Mouse (Mus musculus): ENCODE measurements around the gene Slc9a3r2. TPM values are rescaled to one million over a fixed set of nuclear protein-coding genes. Genes with fewer than 3 reads are reported as not detected.
A peak's percentile ranks its signal among the peaks of the same experiment; 100 is the strongest.

The Slc9a3r2 gene
- polyA plus RNA-seq, 2 experiments = 5.5 to 8.1 TPM

DNA sequence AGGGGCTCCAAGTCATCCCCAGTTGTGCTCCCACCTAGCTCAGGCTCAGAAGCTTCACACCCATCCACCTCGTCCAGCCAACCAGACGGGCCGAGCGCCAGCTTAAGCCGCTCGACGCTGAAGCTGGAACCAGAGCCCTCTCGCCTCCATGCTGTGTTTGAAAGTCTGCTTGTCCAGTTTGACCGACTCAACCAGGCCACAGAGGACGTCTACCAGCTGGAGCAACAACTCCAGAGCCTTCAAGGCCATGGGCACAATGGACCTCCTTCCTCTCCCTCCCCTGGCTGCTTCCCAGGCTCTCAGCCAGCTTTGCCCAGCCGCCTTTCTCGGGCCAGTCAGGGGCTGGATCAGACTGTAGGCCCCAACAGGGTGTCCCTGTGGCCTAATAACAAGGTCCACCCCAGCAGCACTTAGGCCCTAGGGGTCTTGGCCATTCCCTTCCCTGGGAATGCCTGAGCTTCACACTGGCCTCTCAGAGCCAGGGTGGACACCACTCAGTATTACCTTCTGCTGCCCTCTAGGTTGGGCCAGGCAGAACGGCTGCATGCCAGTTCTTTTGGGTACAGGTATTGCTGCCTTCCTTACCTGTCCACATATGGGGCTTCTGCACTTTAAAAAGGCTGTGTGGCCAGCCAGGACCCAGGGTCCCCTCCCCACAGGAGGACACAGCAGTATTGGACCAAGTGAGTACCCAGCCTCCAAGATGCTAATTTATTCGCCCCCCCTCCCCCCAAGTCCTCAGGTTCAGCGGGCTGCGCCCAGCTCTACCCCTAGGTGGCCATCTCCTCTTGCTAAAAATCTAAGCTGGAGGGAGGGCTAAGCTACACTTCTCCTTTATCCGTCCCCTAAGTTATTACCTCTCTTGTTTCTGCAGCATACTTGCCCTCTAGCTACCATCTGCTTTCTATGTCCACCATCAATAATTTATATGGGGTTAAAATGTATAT is 54.7 kb downstream of the Slc9a3r2 start:
- peaks cover 12% of the 10 kb centered on the region; the same call in 1 of the 2 replicates for H3K36me3 ChIP-seq (replicated peaks; ENCODE audit: control insufficient read depth, insufficient read depth, low read depth)

DNA sequence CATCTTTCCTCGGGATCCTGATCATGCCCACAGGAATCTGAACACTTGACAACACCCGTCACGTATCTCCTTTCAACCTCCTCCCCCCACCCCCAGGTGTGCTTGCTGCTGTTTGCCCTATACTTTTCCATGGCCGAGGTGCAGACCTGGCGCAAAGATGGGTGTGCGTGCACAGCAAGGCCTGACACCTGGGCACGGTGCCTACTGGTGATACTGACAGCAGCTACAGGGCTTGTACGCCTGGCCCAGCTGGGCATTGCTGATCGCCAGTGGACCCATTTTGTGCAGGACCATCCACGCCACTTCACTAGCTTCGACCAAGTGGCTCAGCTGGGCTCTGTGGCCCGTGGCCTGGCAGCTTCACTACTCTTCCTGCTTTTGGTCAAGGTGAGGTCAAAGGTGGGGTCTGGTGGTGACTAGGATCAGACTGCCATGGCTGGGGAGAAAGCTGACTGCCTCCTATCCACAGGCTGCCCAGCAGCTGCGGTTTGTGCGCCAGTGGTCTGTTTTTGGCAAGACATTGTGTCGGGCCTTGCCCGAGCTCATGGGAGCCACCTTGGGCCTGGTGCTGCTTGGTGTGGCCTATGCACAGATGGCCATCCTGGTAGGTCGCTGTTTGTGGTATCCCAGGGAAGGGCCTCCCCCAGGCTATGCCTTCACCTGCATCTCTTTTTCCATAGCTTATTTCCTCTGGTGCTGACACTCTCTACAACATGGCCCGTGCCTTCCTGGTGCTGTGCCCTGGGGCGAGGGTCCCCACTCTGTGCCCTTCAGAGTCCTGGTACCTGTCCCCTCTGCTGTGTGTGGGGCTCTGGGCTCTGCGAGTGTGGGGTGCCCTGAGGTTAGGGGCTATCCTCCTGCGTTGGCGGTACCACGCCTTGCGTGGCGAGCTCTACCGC is 55.9 kb downstream of the Slc9a3r2 start:
- ATAC-seq (ENCODE audit: insufficient read depth) (no peak), DNase-seq (ENCODE audit: low read depth in 3 of 3, low spot score in 3 of 3) (no peak)
- H3K9ac ChIP-seq (replicated peaks) = no peak overlapping the region
- no peaks in the 10 kb centered on the region for H3K9me3 ChIP-seq (ENCODE audit: control insufficient read depth, low read length)
- peaks cover 12% of the 10 kb centered on the region; the same call in 1 of the 2 replicates for H3K36me3 ChIP-seq (replicated peaks; ENCODE audit: control insufficient read depth, insufficient read depth, low read depth)
- no peaks in the 10 kb centered on the region for H3K27me3 ChIP-seq (ENCODE audit: control insufficient read depth, insufficient read depth, low read length)
- WGBS (ENCODE audit: insufficient replicate concordance) = 79% methylated on average over 26 of the region's 26 CpGs
- TF ChIP-seq EP300 (IDR thresholded peaks at IDR 0.05; ENCODE audit: low read depth) = no peak
- TF ChIP-seq CTCF (IDR thresholded peaks at IDR 0.05; ENCODE audit: low read depth) = no peak
- H3K4me3 ChIP-seq (ENCODE audit: insufficient read depth in 1 of 2, low read depth in 2 of 2, low read length in 2 of 2) = no peak overlapping the region
- no peak overlapping the region for H3K4me2 ChIP-seq (ENCODE audit: low read depth)
- H3K27ac ChIP-seq = no peak overlapping the region
- no peaks in the 10 kb centered on the region for H3K4me1 ChIP-seq (replicated peaks; ENCODE audit: control insufficient read depth in 2 of 2, insufficient read depth in 2 of 2, low read length in 1 of 2)

More for the DNA sequence above, 54.7 kb downstream of the Slc9a3r2 start:
- no peak overlapping the region for H3K4me3 ChIP-seq (ENCODE audit: insufficient read depth in 1 of 2, low read depth in 2 of 2, low read length in 2 of 2)
- H3K4me2 ChIP-seq (ENCODE audit: low read depth) = no peak overlapping the region
- no peaks in the 10 kb centered on the region for H3K27me3 ChIP-seq (ENCODE audit: control insufficient read depth, insufficient read depth, low read length)
- no peaks in the 10 kb centered on the region for H3K4me1 ChIP-seq (replicated peaks; ENCODE audit: control insufficient read depth in 2 of 2, insufficient read depth in 2 of 2, low read length in 1 of 2)
- no peaks in the 10 kb centered on the region for H3K9me3 ChIP-seq (ENCODE audit: control insufficient read depth, low read length)
- H3K27ac ChIP-seq = no peak overlapping the region
- TF ChIP-seq CTCF (IDR thresholded peaks at IDR 0.05; ENCODE audit: low read depth) (peak; percentile 47), EP300 (IDR thresholded peaks at IDR 0.05; ENCODE audit: low read depth) (no peak)
- WGBS (ENCODE audit: insufficient replicate concordance) = 79% methylated on average over 17 of the region's 17 CpGs
- ATAC-seq (ENCODE audit: insufficient read depth) = no peak
- H3K9ac ChIP-seq (replicated peaks) = no peak overlapping the region
- DNase-seq (ENCODE audit: low read depth in 3 of 3, low spot score in 3 of 3) = no peak

DNA sequence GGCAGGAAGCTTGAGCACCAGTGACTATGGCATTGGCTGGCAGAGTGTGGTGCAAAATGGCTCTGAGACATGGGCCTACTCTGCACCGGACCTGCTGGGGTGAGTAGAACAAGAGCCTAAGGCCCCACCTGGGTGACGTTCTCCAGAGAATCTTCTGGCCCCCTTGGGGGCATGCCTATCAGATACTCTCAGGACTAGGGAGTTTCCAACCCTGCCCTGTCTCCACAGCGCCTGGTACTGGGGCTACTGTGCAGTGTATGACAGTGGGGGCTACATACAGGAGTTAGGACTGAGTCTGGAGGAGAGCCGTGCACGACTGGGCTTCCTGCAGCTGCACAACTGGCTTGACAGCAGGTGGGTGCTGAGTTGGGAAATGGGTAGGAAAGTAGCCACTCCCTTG is 56.9 kb downstream of the Slc9a3r2 start:
- no peak overlapping the region for H3K4me2 ChIP-seq (ENCODE audit: low read depth)
- DNase-seq (ENCODE audit: low read depth in 3 of 3, low spot score in 3 of 3) = no peak
- peaks cover 12% of the 10 kb centered on the region; the same call in 1 of the 2 replicates for H3K36me3 ChIP-seq (replicated peaks; ENCODE audit: control insufficient read depth, insufficient read depth, low read depth)
- H3K27ac ChIP-seq = no peak overlapping the region
- H3K9ac ChIP-seq (replicated peaks) = no peak overlapping the region
- no peak overlapping the region for H3K4me3 ChIP-seq (ENCODE audit: insufficient read depth in 1 of 2, low read depth in 2 of 2, low read length in 2 of 2)
- WGBS (ENCODE audit: insufficient replicate concordance) = 63% methylated on average over 5 of the region's 5 CpGs
- TF ChIP-seq EP300 (IDR thresholded peaks at IDR 0.05; ENCODE audit: low read depth) (no peak), CTCF (IDR thresholded peaks at IDR 0.05; ENCODE audit: low read depth) (no peak)
- ATAC-seq (ENCODE audit: insufficient read depth) = no peak
- H3K27me3 ChIP-seq (ENCODE audit: control insufficient read depth, insufficient read depth, low read length) = no peaks in the 10 kb centered on the region
- H3K4me1 ChIP-seq (replicated peaks; ENCODE audit: control insufficient read depth in 2 of 2, insufficient read depth in 2 of 2, low read length in 1 of 2) = no peaks in the 10 kb centered on the region
- H3K9me3 ChIP-seq (ENCODE audit: control insufficient read depth, low read length) = no peaks in the 10 kb centered on the region

DNA sequence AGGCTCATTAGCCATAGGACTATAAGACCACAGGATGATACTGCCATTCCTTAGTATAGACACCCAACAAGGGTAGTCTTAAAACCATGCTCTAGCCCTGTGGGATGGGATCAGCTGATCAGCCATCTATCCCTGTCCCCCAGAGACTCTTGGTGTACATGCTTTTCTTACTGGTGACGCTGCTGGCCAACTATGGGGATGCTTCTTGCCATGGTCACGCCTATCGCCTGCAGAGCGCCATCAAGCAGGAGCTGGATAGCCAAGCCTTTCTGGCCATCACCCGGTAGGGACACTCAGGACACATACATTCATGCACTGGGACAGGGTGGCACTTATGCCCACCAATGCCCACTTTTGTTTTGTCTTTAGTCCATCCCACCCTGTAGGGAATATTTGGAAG is 58.4 kb downstream of the Slc9a3r2 start:
- no peak overlapping the region for H3K4me2 ChIP-seq (ENCODE audit: low read depth)
- no peaks in the 10 kb centered on the region for H3K4me1 ChIP-seq (replicated peaks; ENCODE audit: control insufficient read depth in 2 of 2, insufficient read depth in 2 of 2, low read length in 1 of 2)
- DNase-seq (ENCODE audit: low read depth in 3 of 3, low spot score in 3 of 3) = no peak
- TF ChIP-seq EP300 (IDR thresholded peaks at IDR 0.05; ENCODE audit: low read depth) = no peak
- no peak for TF ChIP-seq CTCF (IDR thresholded peaks at IDR 0.05; ENCODE audit: low read depth)
- peaks cover 8% of the 10 kb centered on the region; the same call in 1 of the 2 replicates for H3K36me3 ChIP-seq (replicated peaks; ENCODE audit: control insufficient read depth, insufficient read depth, low read depth)
- H3K9me3 ChIP-seq (ENCODE audit: control insufficient read depth, low read length) = no peaks in the 10 kb centered on the region
- H3K9ac ChIP-seq (replicated peaks) = no peak overlapping the region
- H3K27me3 ChIP-seq (ENCODE audit: control insufficient read depth, insufficient read depth, low read length) = no peaks in the 10 kb centered on the region
- no peak for ATAC-seq (ENCODE audit: insufficient read depth)
- no peak overlapping the region for H3K27ac ChIP-seq
- 82% methylated on average over 5 of the region's 5 CpGs for WGBS (ENCODE audit: insufficient replicate concordance)
- no peak overlapping the region for H3K4me3 ChIP-seq (ENCODE audit: insufficient read depth in 1 of 2, low read depth in 2 of 2, low read length in 2 of 2)
